13 mouse cellular contexts compared by ENCODE assay signal in the genomic region with DNA sequence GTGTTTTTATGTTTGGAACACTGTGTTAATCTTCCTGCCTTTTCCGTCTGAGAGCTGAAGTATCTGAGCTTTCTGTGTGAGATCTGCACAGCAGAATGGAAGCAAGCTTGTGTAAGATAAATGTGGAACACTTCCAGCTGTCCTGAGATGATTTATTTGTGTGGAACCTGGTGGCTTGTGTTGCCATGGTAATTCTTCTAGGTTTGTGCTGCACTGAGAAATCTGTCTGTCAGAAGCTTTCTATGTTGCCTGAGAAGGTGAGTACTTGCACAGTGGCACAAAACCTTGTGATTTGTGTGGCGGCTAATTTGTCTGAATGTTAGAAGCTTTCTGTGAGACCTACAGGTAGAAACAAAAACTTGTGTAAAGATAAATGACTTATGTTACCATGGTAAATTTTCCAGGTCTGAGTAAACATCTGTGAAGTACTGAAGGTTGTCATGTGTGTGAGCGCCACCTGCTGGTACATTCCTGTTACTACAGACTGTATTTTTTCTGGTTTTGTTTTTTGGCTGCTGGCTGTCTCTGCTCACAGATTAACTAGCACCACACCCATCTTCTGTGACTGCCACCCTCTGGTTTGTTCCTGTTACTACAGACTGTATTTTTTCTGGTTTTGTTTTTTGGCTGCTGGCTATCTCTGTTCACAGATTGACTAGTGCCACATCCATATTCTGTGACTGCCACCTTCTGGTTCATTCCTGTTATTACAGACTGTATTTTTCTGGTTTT. TPM values are rescaled to one million over a fixed set of nuclear protein-coding genes. Genes with fewer than 3 reads are reported as not detected.
DNase-seq lines count a peak whose midpoint lies in the region; ATAC-seq and TF ChIP-seq lines count a peak whose summit lies in the region.
"Not testable (repeated sequence)": the region's sequence is repeated elsewhere in the genome, so short reads cannot be mapped to it uniquely, and the experiment has no call there.
"Had no signal": no experiment of that assay in that cellular context is flagged by ENCODE, and none has a peak within 500 bp of the region (broad histone marks: within the 10 kb centered on the region; RNA-seq: fewer than 3 reads in every experiment).

No protein-coding gene starts in this region.

- TF ChIP-seq CTCF in intestine, postnatal 0 days (IDR thresholded peaks at IDR 0.05; ENCODE audit: low read depth) = peak; percentile 64
- peak; percentile 11; the same call in 1 of the 2 replicates for TF ChIP-seq CTCF in spleen, adult 2 months (IDR thresholded peaks at IDR 0.05; ENCODE audit: extremely low read depth, insufficient read depth, insufficient read length, insufficient replicate concordance)

- H3K4me2 ChIP-seq in intestine, postnatal 0 days (replicated peaks; ENCODE audit: low read depth) = not testable (repeated sequence)

- 53% methylated on average over 3 of the region's 3 CpGs for WGBS in intestine, postnatal 0 days
- 65% methylated on average over 3 of the region's 3 CpGs for WGBS in spleen, adult 2 months

- not testable (repeated sequence) for ATAC-seq in intestine, postnatal 0 days

- H3K27me3 ChIP-seq in intestine, postnatal 0 days (replicated peaks; ENCODE audit: control insufficient read depth, insufficient read depth, low read length); spleen, adult 2 months (ENCODE audit: control insufficient read depth, insufficient read depth, low read length): not testable (repeated sequence)

- not testable (repeated sequence) for H3K9me3 ChIP-seq in intestine, postnatal 0 days (ENCODE audit: control insufficient read depth)

- not testable (repeated sequence) for H3K27ac ChIP-seq in intestine, postnatal 0 days (ENCODE audit: low read depth, low read length); spleen, adult 2 months (ENCODE audit: insufficient read depth, low read length)

- not testable (repeated sequence) for H3K4me3 ChIP-seq in intestine, postnatal 0 days (ENCODE audit: low read depth, low read length); spleen, adult 2 months (ENCODE audit: extremely low read depth, insufficient read depth, insufficient read length)

- not testable (repeated sequence) for TF ChIP-seq POLR2A in spleen, adult 2 months (IDR thresholded peaks at IDR 0.05; ENCODE audit: low read depth, low read length)

- H3K9ac ChIP-seq in intestine, postnatal 0 days (ENCODE audit: low read depth, low read length) = not testable (repeated sequence)

- H3K4me1 ChIP-seq in intestine, postnatal 0 days (replicated peaks; ENCODE audit: control insufficient read depth, insufficient read depth, low read length); spleen, adult 2 months (ENCODE audit: control insufficient read depth, insufficient read depth, insufficient read length): not testable (repeated sequence)

- DNase-seq in B cell, adult 2 months = peak; percentile 33 to 38
- DNase-seq in adrenal gland, adult 2 months = peak; percentile 21
- DNase-seq in cerebellum, postnatal 36 days = peak; percentile 12 to 27
- DNase-seq in gastrocnemius, postnatal 10 days = peak; percentile 5
- DNase-seq in left cerebral cortex, adult 18-20 months (ENCODE audit: low spot score in 2 of 2) = peak; percentile 41 to 53
- peak; percentile 29 for DNase-seq in lung, postnatal 36 days
- DNase-seq in spleen, adult 2 months (ENCODE audit: low read depth in 1 of 2, low spot score in 2 of 2) = not testable (repeated sequence)

- H3K36me3 ChIP-seq in intestine, postnatal 0 days (ENCODE audit: control insufficient read depth, insufficient read depth); spleen, adult 2 months (ENCODE audit: control insufficient read depth, insufficient read depth, low read length): not testable (repeated sequence)

RNA-seq across cellular contexts. Expression of gene Nxf7, which starts 2.9 kb away (rescaled TPM):
- not detected for total RNA-seq in adrenal gland, adult 2 months (2021)
- polyA plus RNA-seq in adrenal gland, adult 2 months (2012; rRNA removed) = not detected in 2 replicates
- under 1 TPM in 1 of 2 experiments, not detected in 1; 0.25 TPM for total RNA-seq in gastrocnemius, postnatal 10 days (2021)
- 0.80 and 0.90 TPM in 2 replicates for polyA plus RNA-seq in intestine, postnatal 0 days (2015; fragmentation: Nextera tagmentation; extraction: Ambion mirVana)
- 1 to 10 TPM; 4.2 to 4.7 TPM for total RNA-seq in left cerebral cortex, adult 18-20 months (2021)
- 0.12 TPM in 1 of 2 replicates, not detected in the other for polyA plus RNA-seq in spleen, adult 2 months (2012; rRNA removed)
- polyA plus RNA-seq: erythroblast, embryonic 14.5 days; liver, embryonic 12.5 days; neural tube, embryonic 11.5 days had no signal

RNA-seq across cellular contexts. Expression of gene Prame, which starts 26.0 kb away (rescaled TPM):
- not detected for total RNA-seq in adrenal gland, adult 2 months (2021)
- not detected in 2 replicates for polyA plus RNA-seq in adrenal gland, adult 2 months (2012; rRNA removed)
- total RNA-seq in gastrocnemius, postnatal 10 days (2021) = not detected
- not detected in 2 replicates for polyA plus RNA-seq in intestine, postnatal 0 days (2015; fragmentation: Nextera tagmentation; extraction: Ambion mirVana)
- total RNA-seq in left cerebral cortex, adult 18-20 months (2021) = not detected
- not detected in 2 replicates for polyA plus RNA-seq in spleen, adult 2 months (2012; rRNA removed)
- total RNA-seq: heart, postnatal 25 days had no signal
- polyA plus RNA-seq: erythroblast, embryonic 14.5 days; liver, embryonic 12.5 days; neural tube, embryonic 11.5 days; stomach, embryonic 15.5 days had no signal

Comparison
In these comparisons a context has a peak if more than half of its experiments do, and no peak if none do; other contexts are left out.
1. RNA of gene Nxf7, which starts 2.9 kb away (total RNA-seq): 4.2 to 4.7 TPM in left cerebral cortex, adult 18-20 months; 0.25 TPM in gastrocnemius, postnatal 10 days and not detected in adrenal gland, adult 2 months; every median in the first group is over 4 times any median in the second.